Mouse (Mus musculus): ENCODE measurements around the gene Uqcc1.
A peak's percentile ranks its signal among the peaks of the same experiment; 100 is the strongest.

Uqcc1 gene

GRCm38 (mm10) chr2:155929531-155930442 is at the start of gene Uqcc1:
Gene Uqcc1 (minus strand): TSS chr2:155930310.
- peak; percentile 92 for DNase-seq (ENCODE audit: extremely low spot score, low spot score)

- DNase-seq (ENCODE audit: extremely low spot score, low spot score) = no peak
Measured at GRCm38 (mm10) chr2:155979328-155979991, 49.4 kb upstream of the Uqcc1 start.

- no peak for DNase-seq (ENCODE audit: extremely low spot score, low spot score)
Measured at GRCm38 (mm10) chr2:155974087-155974731, 44.1 kb upstream of the Uqcc1 start.

- DNase-seq (ENCODE audit: extremely low spot score, low spot score) = no peak
Measured at GRCm38 (mm10) chr2:155973348-155973747, 43.2 kb upstream of the Uqcc1 start.

- DNase-seq (ENCODE audit: extremely low spot score, low spot score) = no peak
Measured at GRCm38 (mm10) chr2:155962991-155963390, 32.9 kb upstream of the Uqcc1 start.

- DNase-seq (ENCODE audit: extremely low spot score, low spot score) = no peak
Measured at GRCm38 (mm10) chr2:155961862-155962261, 31.8 kb upstream of the Uqcc1 start.

- DNase-seq (ENCODE audit: extremely low spot score, low spot score) = no peak
Measured at GRCm38 (mm10) chr2:155959981-155960380, 29.9 kb upstream of the Uqcc1 start.

GRCm38 (mm10) chr2:155956134-155957059 is 26.3 kb upstream of the Uqcc1 start, which contains the start of gene Cep250:
Gene Cep250 (plus strand): TSS chr2:155956458.
- peak; percentile 93 for DNase-seq (ENCODE audit: extremely low spot score, low spot score)

GRCm38 (mm10) chr2:155952006-155952405 is 21.9 kb upstream of the Uqcc1 start:
- no peak for DNase-seq (ENCODE audit: extremely low spot score, low spot score)

GRCm38 (mm10) chr2:155949362-155949761 is 19.3 kb upstream of the Uqcc1 start:
- DNase-seq (ENCODE audit: extremely low spot score, low spot score) = peak; percentile 49

GRCm38 (mm10) chr2:155947390-155948002 is 17.4 kb upstream of the Uqcc1 start:
- no peak for DNase-seq (ENCODE audit: extremely low spot score, low spot score)

GRCm38 (mm10) chr2:155946499-155946898 is 16.4 kb upstream of the Uqcc1 start:
- DNase-seq (ENCODE audit: extremely low spot score, low spot score) = no peak

- peak; percentile 69 for DNase-seq (ENCODE audit: extremely low spot score, low spot score)
Measured at GRCm38 (mm10) chr2:155946069-155946468, 16.0 kb upstream of the Uqcc1 start.

- no peak for DNase-seq (ENCODE audit: extremely low spot score, low spot score)
Measured at GRCm38 (mm10) chr2:155945580-155945979, 15.5 kb upstream of the Uqcc1 start.

- DNase-seq (ENCODE audit: extremely low spot score, low spot score) = peak; percentile 14
Measured at GRCm38 (mm10) chr2:155945124-155945523, 15.0 kb upstream of the Uqcc1 start, which contains the start of gene Gdf5. Gene Gdf5 (minus strand): TSS chr2:155945367.

- DNase-seq (ENCODE audit: extremely low spot score, low spot score) = no peak
Measured at GRCm38 (mm10) chr2:155944685-155945084, 14.6 kb upstream of the Uqcc1 start.

- no peak for DNase-seq (ENCODE audit: extremely low spot score, low spot score)
Measured at GRCm38 (mm10) chr2:155943463-155943862, 13.4 kb upstream of the Uqcc1 start.

- DNase-seq (ENCODE audit: extremely low spot score, low spot score) = no peak
Measured at GRCm38 (mm10) chr2:155941697-155942442, 11.8 kb upstream of the Uqcc1 start.

GRCm38 (mm10) chr2:155940681-155941080 is 10.6 kb upstream of the Uqcc1 start, which contains the start of gene Gm15557:
Gene Gm15557 (plus strand): TSS chr2:155940728.
- no peak for DNase-seq (ENCODE audit: extremely low spot score, low spot score)
